Mouse (Mus musculus) thymus, postnatal 0 days (tissue): ENCODE results near the gene Pdzd8. TPM values are rescaled to one million over a fixed set of nuclear protein-coding genes. Genes with fewer than 3 reads are reported as not detected.

Experiments
- DNase-seq: peaks from one replicate; pipeline ENCODE4 v3.0.0-alpha.2; 2015; ENCODE audit warnings: low spot score
- polyA plus RNA-seq: library from polyadenylated mRNA; unstranded; fragments of >200 nt; fragmentation: Nextera tagmentation; extraction: Ambion mirVana; gene quantifications from 2 replicates; pipeline ENCODE4 v1.2.1, GENCODE M21; 2015

The Pdzd8 gene
- polyA plus RNA-seq, 1 experiment from 2014 or later = 9.3 TPM

DNA sequence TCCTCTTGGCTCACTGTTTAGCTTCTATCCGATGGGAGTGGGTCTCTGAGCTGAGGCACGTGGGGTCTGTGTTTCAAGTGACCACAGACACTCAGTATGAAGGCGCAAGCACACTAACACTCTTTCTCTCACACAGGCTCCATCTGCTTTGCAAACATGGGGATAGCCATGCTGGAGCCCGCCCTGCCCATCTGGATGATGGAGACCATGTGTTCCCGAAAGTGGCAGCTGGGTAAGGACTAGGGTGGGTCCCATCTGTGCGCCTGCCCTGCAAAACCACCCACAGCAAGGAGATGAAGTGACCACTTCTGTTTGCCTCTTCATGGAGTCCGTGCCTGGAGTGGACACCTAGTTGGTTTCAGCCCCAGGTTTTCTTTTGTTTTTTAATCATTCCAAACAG, 69.2 kb downstream of the Pdzd8 start:
- DNase-seq = no peak

DNA sequence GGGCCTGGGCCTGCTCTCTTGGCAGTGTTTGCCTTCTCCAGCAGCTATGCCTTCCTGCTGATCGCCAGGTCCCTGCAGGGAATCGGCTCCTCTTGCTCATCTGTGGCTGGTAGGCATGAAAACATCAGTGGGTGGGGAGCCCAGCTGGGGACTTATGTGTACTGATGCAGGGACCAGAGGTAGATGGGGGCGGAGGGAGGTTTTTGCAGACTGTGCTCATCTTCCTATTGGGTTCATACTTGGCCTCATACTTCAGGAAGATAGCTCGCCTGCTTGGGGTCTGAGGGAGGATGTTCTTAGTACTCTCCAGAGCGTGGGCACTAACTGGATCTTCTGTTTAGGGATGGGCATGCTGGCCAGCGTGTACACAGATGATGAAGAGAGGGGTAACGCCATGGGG, 72.4 kb downstream of the Pdzd8 start:
- DNase-seq = no peak

GRCm38 (mm10) chr19:59267417-59267963, 78.1 kb downstream of the Pdzd8 start:
- no peak for DNase-seq

GRCm38 (mm10) chr19:59265907-59266306, 79.7 kb downstream of the Pdzd8 start:
- no peak for DNase-seq

GRCm38 (mm10) chr19:59264838-59265532, 80.6 kb downstream of the Pdzd8 start:
- no peak for DNase-seq

DNA sequence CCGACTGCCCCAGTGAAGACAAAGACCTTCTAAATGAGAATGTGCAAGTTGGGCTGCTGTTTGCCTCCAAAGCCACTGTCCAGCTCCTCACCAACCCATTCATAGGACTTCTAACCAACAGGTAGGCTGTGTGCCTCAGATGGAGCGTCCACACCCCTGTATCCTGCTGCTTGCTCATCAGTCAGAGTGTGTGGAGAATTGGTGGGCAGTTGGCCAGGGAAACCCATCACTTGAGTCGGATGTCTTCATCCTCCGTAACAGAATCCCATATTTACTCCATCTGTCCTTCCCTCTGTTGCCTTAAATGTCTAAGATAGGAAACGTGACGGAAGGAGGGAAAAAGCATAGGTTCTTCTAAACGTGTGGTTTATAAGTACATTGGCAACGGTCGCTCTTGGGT, 82.4 kb downstream of the Pdzd8 start:
- DNase-seq = no peak

DNA sequence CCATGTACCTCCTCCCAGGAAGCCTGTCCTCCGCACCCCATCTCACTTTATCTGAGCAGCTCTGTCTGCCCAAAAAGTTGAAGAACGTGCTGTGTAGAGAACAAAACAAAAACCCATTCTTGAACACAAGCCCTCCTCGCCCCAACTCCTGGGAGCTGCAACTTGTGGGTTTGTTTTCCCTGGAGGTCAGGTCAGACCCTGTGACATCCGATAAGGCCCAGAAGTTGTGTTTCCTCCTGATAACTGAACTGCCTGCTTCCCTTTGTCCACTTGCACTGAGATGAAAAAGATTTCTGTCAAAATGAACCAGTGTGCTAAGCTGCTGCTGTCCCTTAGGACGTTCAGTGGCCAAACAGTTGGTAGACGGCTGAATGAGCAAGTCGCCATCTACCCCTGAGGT, 84.0 kb downstream of the Pdzd8 start:
- DNase-seq = no peak

GRCm38 (mm10) chr19:59260718-59261442, 84.7 kb downstream of the Pdzd8 start, which contains the start of gene Slc18a2:
Slc18a2 (plus strand) TSS chr19:59260896.
- peak; percentile 54 for DNase-seq

- no peak for DNase-seq
These were observed 85.9 kb downstream of the Pdzd8 start for GRCm38 (mm10) chr19:59259633-59260032.

DNA sequence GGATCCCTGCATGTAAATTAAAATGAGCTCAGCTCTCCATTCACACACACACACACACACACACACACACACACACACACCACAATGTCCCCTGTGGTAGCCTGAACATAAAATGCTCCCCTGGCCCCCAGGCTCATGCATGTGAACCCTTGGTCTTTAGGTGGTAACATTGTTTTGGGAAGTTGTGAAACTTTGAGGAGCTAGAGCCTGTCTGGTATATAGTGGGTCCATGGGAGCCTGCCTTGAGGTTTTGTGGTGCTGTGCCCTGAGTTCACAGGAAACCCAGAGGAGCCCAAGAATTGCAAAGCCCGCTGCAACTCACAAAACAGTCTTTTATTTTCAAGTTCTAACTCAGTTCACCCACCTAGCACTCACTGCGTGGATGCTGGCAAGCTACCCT, 92.9 kb downstream of the Pdzd8 start:
- DNase-seq = no peak

GRCm38 (mm10) chr19:59248553-59249286, 96.9 kb downstream of the Pdzd8 start:
- peak; percentile 47 for DNase-seq

DNA sequence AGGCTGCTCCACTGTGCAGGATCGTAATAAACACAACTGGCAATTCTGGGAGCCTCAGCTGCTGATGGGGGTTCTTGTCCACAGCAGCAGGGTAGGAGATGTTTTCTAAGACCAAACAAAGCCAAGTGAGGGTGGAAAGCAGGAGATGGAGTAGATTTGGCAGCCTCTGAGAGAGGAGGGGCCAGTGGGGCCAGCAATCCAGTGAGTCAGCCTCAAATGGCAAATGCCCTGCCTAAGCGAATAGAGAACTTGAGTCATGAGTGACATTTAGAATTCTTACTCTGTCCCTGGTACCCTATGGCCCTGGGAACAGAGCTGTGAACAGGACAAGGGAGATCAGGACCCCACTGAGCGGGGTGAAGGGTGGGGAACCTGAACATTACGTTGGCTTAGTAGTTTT, 97.4 kb downstream of the Pdzd8 start:
- DNase-seq = peak; percentile 7

Other genes with a start within 250 kb of the Pdzd8 start
- not detected in 2 replicates for gene Vax1, start 175.7 kb downstream of the Pdzd8 start, polyA plus RNA-seq
- gene Kcnk18, start 126.6 kb downstream of the Pdzd8 start, polyA plus RNA-seq = not detected in 2 replicates
- gene Slc18a2, start 84.9 kb downstream of the Pdzd8 start, polyA plus RNA-seq = 3.6 and 4.5 TPM in 2 replicates
- gene Rps12-ps3, start 23.5 kb downstream of the Pdzd8 start, polyA plus RNA-seq = 14.3 and 15.9 TPM in 2 replicates
- gene Emx2, start 112.6 kb upstream of the Pdzd8 start, polyA plus RNA-seq = 0.12 TPM in 1 of 2 replicates, not detected in the other